Mouse (Mus musculus): ENCODE measurements around the gene Eml6.

DNA sequence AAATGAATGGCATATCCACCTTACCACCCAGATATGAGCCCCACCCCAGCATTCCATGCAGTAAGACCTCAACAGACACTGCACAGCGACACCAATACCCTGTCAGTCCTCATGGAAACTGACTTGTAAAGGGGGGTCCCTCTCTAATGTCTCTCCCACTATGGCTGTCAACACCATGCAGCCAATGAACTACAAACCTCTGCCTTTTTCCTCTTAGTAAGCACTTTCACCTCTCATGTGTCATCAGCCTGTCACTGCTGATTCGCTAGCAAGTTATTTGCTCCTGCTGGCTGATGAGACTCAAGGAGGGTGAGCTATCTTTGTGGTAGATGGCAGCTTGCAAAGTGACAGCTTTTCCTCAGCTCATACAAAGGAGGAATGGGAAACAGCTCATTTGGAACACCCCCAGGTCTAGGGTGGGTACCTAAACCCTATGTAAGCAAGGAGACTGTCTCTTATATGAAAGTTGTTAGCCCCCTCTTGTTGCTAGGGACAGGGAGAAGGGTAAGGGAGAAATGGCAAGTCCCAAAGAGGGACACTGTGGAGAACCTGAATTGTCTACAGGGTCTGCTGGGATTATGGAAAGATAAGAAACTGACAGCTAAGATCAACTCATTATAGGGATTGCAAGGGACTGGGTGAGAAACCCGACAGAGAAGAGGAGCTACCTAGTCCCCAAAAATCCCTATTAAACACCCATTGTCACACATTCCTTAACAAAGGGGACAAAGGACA lies 255.0 kb downstream of the Eml6 start:
- no peak for TF ChIP-seq CTCF (IDR thresholded peaks at IDR 0.05; ENCODE audit: control insufficient read depth, insufficient read depth, low read length)
- no peak for TF ChIP-seq POLR2A (IDR thresholded peaks at IDR 0.05; ENCODE audit: borderline replicate concordance, control insufficient read depth, low read depth, low read length)

All from bone marrow, adult 2 months (tissue).